Mouse (Mus musculus): Measurements from ENCODE around the gene Prkab1.
A peak's percentile ranks its signal among the peaks of the same experiment; 100 is the strongest.

Gene Prkab1

DNA sequence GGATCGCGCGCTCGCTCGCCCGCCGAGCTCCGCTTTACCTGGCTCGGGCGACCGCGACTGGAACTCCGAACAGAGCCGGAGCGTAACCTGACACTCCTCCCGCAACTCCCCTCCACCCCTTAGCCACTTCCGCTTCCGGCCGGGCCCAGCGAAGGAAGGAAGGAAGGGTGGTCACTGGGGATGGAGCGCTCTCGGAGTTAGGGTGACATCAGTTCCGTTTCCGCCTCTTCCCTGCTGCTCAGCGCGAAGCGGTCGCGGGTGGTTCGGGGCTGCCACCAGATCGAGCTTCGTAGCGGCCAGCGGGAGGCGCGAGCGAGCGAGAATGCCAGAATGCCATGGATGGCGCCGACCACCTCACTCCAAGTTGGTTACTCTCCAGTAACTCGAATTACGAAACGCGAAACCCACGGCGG is at the start of gene Prkab1:
Gene Prkab1 (minus strand): TSS at position 182 of the 413 bp plus-strand sequence.
- DNase-seq (ENCODE audit: low spot score): peak; percentile 95

DNA sequence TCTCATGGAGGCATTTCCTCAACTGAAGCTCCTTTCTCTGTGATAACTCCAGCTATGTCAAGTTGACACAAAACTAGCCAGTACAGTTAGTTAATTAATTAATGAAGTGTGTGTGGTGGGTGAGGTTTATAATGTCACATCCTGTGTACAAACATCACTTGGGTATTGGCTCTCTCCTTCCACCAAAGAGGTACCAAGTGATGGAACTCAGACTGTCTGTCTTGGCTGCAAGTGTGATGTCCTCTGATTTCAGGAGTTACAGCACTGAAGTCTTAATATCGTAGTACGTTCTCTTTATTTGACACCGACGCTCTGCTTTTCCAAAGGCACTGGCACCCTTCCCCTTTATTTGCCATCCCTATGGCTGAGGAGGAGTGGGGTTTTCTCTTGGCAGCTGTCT is 45.3 kb upstream of the Prkab1 start:
- DNase-seq (ENCODE audit: low spot score): no peak

DNA sequence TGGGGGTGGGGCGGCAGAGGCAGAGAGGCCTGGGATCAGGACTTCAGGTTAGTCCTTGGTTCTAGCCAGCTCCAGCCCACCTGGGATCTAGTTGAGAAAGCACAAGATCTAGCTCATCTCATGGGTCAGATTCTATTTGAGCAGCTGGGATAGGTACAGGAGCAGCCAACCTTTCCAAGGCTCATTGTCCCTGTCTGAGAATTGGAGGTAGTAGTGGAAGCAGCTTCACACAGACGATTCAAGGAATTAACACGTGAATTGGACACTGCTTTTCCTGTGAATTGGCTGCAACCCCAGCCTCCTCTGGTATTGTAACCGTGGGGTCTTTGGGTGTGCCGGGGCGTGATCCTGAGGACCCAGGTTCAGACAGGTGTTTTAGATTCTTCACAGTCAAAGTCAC is 28.5 kb upstream of the Prkab1 start:
- DNase-seq (ENCODE audit: low spot score): no peak

DNA sequence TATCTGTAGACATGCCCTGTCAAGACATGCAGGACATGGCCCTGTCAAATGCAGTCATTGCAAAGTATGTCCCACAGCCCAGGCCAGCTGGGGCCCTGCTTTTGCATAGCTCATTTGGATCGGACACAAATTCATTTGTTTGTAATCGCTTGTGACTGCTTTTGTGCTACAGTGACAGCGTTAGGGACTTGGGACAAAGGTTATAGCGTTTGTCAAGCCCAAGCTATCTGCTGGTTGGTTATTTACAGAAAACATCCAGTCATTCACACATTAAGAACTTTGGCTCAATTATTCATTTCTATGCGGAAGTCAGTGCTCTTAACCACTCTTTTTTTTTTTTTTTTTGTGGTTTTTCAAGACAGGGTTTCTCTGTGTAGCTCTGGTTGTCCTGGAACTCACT is 27.9 kb upstream of the Prkab1 start:
- no peak for DNase-seq (ENCODE audit: low spot score)

DNA sequence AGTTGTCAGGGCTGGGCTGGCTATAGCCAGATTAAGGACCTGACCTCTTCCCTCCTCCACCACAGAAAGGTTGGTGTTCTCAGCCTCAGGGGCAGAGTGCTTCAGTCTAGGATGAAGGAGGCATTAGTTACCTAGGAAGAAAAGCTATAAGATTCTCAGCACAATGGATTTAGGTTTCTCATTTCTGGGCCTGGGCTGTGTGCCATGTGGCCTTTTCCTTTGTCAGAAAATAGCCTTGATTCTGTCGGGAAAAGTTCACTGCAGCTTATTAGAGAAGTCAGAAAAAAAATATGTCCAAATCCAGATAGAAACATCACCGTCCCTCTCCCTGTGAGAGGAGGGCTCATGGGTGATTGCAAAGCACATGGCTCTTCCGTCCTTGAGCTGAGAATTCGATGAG is 25.5 kb upstream of the Prkab1 start:
- no peak for DNase-seq (ENCODE audit: low spot score)

DNA sequence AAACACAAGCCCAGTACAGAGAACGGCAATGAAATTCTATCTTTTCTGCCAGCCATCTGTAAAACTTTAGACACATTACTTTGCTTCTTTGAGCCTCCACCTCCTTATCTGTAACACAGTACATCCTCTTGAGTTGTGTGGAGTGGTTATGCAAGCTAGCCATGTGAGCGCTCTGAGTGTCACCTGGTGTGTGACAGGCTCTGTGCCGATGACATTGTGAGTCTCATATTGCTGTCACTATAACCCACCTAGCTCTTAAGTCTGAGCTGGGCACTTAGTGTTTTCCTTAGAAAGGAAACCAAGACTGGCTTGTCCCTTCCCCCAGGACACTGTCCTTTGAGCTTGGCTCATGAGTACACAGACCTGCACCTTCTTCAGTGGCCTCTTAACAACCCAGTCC is 24.0 kb upstream of the Prkab1 start:
- no peak for DNase-seq (ENCODE audit: low spot score)

DNA sequence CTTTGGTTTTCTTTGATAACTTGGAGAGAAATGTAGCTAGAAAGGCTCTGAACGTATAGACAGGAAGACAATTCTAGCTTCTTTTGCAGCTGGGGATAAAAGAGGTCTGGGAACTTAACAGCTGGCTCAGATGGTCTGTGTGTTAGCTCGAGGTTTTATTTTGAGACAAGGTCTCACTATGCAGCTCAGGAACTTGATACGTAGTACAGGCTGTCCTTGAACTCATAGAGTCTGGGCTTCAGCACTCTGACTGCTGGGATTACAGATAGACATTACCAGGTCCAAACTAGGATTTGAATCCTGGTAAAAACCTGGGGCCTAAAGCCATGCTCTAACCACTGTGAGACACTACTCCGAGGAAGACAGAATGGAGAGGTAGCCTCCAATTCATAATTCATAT is 21.9 kb upstream of the Prkab1 start:
- DNase-seq (ENCODE audit: low spot score): no peak

DNA sequence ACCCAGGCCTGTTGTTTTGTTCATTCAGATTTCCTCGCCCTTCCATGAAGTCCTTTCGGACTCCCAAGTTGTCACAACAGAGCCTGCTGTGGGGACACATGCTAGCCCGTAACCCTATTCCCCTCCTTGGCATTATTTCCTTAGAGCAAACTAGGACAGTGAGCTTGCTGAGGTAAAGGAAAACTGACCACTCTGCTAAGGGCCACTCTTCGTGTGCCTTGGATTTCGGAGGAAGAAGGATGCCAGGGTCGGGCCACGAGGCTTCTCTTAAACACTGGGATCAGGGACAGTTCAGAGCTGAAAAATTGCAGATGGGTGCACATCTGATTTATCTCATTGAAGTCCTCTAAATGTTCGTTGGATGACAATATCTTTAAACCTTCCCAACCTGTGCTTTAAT is 21.3 kb upstream of the Prkab1 start:
- DNase-seq (ENCODE audit: low spot score): no peak

DNA sequence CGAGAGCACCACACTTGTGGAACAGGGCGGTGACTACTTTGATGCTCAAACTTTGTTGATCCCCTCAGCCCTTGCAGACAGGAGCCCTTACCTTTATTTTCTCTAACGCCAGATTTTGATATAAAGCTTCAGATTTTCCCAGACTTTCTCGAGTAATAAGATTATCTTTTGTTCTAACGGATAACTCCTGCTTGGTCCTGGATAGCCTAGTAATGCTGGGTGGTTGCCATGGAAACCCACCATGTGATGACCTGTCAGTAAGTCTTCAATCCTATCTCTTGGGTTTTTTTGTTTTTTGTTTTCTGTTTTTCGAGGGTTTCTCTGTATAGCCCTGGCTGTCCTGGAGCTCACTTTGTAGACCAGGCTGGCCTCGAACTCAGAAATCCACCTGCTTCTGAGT is 17.9 kb upstream of the Prkab1 start:
- DNase-seq (ENCODE audit: low spot score): no peak

DNA sequence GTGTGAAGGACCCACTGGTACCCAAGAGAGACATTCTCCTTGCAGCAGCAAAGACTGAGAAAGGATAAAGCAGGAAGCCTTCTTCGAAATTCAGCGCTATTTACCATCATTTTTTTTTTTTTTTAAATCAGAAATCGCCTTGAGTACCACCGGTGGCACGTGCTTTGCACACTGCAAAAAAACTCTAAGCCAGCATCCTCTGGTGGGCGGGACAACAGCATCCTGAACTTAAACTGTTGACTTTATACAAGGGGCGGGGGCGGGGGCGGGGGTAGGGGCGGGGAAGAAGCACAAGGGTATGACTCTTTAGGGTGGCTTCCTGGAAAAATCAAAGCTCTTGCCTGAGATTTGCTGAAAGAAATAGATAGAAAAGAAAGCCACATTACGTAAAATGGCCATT is 15.4 kb upstream of the Prkab1 start:
- no peak for DNase-seq (ENCODE audit: low spot score)

DNA sequence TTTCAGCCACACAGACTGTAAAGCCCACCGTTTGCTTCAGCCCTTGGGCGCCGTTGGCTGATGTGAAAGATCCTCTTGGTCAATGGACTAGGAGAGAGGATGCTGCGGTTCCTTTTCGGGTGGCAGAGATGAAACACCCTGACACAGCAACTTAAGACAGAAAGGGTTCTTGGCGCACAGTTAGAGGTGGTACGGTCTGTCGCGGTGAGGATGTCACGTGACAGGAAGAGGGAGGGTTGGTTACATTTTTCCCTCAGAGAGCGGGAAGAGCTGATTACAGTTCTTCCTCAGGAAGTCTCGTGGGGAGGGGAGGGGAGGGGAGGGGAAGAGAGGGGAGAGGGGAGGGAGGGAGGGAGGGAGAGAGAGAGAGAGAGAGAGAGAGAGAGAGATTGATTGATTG is 13.4 kb upstream of the Prkab1 start:
- DNase-seq (ENCODE audit: low spot score): no peak

DNA sequence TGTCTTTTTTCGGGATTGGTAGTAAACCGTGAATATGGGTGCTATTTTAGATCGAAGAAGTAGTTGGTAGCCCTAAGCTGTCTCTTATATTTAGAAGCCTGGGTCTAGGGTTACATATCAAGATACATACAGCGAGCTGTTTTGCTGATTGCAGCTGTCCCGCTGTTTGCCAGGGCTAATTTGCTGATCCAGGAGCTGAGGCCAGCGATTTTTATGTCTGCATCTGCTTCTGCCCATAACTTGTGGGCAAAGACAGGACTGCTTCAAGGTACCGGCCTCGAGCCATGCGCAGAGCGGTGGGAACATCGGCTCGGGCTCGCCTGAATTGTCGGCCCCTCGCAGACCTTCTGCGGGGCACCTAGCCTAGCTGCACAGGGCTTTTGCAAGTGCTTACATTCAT is 12.2 kb upstream of the Prkab1 start:
- no peak for DNase-seq (ENCODE audit: low spot score)

DNA sequence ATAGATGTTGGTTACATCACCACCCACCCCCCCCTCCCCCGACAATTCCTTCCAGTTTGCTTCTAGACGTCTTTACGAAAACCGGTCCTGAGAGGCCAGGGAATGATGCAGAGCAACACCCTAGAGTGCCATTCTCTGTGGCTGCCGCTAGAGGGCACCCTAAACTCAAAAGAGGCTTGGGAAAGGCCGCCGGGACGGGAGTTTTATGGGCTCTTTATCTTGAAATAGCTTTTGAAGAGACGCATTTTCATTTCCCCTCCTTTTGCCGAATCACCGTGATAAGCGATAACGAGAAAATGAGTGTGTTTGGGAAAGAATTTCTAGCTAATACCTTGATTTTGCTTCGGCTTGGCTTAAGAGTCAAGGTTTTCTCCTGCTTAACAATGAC is 6.9 kb upstream of the Prkab1 start:
- DNase-seq (ENCODE audit: low spot score): peak; percentile 89

DNA sequence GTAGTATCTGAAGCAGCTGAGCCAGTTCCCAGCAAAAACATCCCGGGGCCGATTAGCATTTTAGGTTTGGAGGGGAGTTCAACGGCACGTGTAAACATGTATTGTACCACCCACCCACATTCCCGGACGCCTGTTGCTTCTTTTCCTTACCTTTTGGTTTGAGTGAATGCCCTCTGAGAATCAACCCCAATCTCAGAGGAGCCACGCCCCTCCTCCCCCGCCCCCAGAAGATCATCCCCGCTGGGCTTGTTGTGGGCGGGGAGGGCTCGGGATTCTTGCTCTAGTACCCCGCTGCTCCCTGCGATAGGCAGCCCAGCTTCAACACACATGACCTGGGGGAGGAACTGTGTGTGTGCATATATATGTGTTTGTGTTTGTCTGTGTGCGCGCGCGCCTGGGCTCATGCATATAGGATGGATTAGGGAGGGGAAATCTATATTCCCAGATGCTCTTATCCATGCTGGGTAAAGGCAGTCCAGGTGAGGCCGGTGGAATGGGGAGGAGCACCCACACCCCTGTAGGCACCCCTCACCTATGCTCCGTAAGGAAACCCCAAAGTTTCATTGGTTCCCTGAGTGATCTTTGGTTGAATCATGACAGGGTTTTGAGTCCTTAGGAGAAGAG is 6.4 kb upstream of the Prkab1 start:
- peak; percentile 23 for DNase-seq (ENCODE audit: low spot score)

DNA sequence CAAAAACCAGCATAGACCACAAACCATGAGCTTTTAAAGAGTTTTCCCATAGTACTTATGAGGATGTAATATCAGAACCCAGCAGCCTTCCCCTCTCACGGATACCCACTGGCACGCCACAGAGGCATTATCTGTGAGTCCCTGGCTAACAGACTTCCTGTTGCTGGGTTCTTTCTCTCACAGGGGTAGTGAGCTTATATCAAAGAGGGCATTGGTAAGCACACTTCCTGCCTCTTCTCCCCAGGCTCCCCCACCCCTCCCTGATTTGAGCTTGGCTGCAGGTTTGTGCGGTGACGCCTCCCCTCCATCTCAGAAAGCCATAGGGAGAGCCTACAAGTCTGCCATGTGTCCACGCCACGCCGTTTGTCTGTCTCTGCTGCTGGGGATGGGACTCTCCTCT is 4.8 kb upstream of the Prkab1 start:
- DNase-seq (ENCODE audit: low spot score): no peak

DNA sequence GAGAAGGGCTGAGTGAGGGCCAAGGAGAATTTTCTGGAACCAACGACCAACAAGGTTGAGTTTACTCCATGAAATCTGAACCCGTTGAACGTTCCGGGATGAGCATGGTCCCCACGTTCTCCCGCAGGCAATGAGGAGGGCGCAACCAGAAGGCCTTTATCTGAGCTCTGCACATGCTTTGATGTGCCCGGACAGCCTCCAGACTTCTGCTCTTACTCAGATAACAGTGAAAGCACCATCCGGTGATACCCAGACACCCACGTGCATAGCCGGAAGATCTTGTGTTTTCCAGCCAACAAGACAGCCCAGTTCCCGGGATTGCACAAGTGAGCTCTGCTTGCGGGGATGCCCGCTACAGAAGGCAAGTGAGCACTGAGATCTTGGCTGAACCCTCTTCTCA is 2.3 kb upstream of the Prkab1 start:
- no peak for DNase-seq (ENCODE audit: low spot score)

DNA sequence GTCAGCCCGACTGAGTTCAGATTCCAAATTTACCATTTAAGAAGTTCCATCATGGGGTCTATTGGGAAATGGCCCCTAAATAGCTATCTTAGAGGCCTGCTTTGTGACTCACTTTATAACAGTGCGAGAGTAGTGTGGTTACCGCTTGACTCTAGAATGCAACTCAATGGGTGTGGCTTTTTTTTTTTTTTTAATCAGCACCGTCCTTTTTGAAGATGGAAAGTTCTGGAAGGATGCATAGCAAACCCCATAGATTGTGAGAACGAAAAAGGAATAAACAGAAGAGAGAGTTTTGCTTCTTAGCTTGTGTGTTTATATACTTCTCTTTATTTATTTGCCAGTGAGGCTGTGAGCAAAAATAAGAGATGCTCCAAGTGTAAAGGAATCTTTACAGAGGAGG is 1.8 kb upstream of the Prkab1 start:
- no peak for DNase-seq (ENCODE audit: low spot score)

DNA sequence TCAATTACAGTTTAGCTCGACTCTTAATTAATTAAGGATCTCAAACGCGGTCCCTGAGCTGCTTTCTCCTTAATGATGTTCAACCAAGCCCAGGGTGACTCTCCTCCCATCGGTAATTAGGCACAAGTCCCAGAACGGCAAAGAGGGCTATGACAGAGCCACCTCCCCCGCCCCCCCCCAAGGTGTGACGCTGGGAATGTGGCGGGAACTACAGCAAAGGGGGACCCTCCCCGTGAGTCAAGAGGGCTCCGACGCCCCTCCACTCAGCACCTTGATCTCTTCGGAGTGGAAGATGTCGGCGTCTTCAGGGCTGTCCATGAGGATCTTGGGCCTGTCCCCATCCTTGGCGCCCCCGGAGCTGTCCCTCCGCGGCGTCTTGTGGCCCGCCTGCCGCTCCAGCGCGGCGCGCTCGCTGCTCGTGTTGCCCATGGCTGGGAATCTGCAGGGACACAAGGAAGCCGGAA is 455 bp downstream of the Prkab1 start:
- DNase-seq (ENCODE audit: low spot score): peak; percentile 34

DNA sequence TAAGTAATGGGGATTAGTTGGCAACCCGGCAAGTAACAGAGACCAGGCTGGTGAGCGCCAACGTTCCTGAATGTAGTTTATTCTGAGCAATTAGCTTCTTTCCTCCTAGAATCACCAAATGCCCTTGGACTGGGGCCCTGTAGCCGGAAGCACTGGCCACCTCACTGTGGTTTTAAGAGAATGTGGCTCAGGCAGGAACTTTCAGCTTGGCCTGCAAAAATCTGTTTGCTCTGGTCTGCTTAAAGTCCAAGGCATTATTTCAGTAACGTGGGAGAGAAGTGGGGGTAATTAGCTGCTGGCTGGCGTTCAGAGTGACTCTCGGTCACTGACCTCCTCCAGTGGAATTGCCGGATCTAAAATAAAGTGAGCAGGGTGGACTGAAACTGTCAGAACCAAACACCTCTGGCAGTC is 1.1 kb downstream of the Prkab1 start:
- peak; percentile 17 for DNase-seq (ENCODE audit: low spot score)

DNA sequence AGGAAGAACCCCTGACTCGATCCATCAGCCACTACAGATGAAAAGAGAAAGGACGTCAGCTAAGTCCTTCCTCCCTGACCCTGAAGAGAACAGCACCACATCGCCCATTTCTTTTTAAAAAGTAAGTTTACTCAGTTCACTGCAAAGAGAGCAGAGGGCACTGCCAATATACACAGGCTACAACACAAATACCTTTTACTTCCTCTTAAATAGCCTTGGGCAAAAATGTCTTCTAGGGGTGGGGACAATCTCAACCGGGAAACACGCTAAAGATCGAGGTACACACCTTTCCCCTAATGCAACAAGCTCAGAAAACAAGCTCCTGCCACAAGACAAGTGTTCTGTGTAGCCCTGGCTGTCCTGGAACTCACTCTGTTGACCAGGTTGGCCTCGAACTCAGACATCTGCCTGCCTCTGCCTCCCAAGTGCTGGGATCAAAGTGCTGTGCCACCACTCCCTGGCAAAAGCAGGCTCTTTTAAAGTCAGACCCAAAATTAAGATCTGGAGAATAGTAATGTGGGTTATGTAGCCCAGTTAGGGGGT is 1.6 kb downstream of the Prkab1 start:
- no peak for DNase-seq (ENCODE audit: low spot score)

DNA sequence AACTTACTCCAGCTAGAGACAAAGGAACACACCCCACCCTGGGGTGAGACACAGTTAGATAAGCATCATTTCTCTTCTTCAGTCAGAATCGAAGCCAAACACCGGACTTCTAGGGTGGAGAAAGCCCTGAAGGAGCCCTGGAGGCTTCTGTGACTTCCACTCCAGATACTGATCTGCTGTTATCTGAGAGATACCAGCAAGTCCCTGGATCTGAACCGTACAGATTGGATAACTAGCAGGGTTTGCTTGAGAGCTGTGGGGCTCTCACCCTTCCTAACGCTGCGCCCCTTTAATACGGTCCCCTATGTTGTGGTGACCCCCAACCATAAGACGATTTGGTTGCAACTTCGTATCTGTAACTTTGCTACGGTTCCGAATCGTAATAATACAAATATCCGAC is 2.2 kb downstream of the Prkab1 start:
- no peak for DNase-seq (ENCODE audit: low spot score)

DNA sequence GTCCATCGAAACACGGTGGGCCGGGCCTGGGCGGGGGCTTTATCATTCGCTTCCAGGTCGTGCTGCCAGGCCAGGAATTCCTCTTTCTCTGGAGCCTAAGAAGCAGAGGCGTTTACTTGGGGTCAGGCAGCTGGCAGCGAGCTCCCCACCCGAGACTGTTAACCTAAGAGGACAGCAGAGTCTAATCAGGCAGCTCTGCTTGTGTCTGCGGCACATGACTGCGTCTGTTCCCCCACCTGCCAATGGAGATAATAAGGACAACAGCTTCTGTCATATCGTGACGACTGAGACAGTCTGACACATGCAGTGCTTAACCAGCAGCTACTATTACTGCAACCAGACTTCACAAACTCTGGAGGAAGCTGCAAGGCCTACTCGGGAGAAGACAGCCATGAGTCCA is 2.8 kb downstream of the Prkab1 start:
- DNase-seq (ENCODE audit: low spot score): no peak

DNA sequence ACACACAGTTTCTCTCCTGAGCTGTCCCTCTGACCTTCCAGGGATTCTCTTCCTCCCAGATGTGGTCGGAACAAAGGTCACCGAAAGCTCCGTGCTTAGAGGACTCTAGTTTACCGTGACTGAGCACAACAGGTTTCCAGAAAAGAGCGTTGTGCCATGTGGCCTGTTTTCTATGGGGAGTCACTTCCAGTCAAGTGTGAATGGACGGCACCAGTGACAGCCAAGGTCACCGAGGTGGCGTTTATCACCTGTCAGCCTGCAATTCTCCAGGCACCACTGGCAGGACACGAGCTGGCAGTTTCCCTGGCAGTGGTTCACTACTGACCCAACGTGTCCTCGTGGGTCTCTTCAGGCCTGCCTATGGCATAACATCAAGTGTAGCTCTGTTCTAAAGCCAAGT is 4.9 kb downstream of the Prkab1 start:
- DNase-seq (ENCODE audit: low spot score): no peak

DNA sequence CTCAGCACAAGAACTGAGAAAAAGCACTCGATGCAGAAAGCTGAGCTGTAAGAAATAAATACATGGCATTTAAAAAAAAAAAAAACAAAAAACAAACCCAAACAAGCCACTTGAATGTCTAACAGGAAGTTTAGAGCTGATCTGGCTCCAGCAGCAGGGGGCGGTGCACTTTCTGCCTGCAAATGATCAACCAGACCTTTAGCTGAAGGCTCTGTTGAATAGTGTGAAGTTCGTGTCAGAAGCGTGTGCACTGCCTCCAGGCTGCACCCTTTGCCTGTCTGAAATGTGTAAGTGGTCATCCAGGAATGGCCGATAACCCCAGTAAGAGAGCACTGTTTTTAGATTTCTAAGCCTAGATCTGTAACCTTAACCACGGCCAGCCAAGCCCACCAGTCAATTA is 5.5 kb downstream of the Prkab1 start:
- no peak for DNase-seq (ENCODE audit: low spot score)

DNA sequence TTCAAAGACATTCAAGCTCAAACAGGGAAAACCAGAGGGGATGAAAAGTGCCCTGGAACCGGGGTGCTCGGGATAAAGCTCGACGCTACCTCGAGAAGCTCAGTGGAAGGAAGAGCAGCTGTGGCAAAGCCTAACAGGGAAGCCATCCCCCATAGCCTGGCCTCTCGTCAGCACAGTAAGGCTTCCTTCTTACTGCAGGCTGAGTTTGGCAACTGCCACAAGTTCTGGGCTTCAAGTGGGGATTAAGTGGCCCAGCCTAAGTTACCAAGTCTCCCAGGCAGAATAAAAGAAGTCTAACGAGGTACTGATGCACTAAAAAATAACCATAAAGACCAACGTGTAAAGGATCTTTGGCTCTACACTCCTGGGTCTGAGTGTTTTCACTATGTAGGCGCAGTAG is 6.1 kb downstream of the Prkab1 start:
- no peak for DNase-seq (ENCODE audit: low spot score)

Data from retina, embryonic 14.5 days (tissue).